Mouse (Mus musculus): ENCODE results near the gene Urb1.

DNA sequence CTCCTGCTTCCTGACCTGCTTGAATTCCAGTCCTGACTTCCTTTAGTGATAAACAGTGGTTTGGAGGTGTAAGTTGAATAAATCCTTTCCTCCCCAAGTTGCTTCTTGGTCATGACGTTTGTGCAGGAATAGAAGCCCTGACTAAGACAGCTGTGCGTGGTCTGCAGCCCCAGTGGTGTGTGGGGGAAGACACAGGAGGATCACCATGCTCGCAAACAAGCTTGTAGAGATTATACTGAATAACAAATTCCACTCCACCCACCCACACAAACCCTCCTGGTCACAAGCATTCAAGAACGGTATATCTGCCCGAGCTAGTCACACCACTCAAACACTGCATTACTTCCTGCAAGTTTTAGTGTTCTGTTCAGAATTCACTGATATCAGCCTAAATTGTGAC, 18.1 kb downstream of the Urb1 start:
- no peak for TF ChIP-seq POLR2A (IDR thresholded peaks at IDR 0.05; ENCODE audit: extremely low read depth, insufficient read depth, low read length)
- TF ChIP-seq CTCF (IDR thresholded peaks at IDR 0.05; ENCODE audit: extremely low read depth, insufficient read depth, low read length) = no peak

All from cortical plate, adult 2 months (tissue).